Mouse (Mus musculus) bone marrow macrophage, adult 2 months (primary cell): ENCODE measurements around the gene Adcy3.

Experiments used
- CTCF ChIP-seq: IDR thresholded peaks from 2 replicates; pipeline ENCODE4 v1.5.1; 2012; ENCODE audit warnings: low read depth, mild to moderate bottlenecking, low read length, moderate library complexity
- POLR2A ChIP-seq: IDR thresholded peaks from 2 replicates; pipeline ENCODE4 v1.6.1; 2012; ENCODE audit warnings: mild to moderate bottlenecking, low read depth, low read length, borderline replicate concordance

GRCm38 (mm10) chr12:4252742-4253655 lies 120.1 kb downstream of the Adcy3 start:
- TF ChIP-seq POLR2A (no peak), CTCF (no peak)
